ENCODE assay signal across 8 mouse cellular contexts in the genomic region with DNA sequence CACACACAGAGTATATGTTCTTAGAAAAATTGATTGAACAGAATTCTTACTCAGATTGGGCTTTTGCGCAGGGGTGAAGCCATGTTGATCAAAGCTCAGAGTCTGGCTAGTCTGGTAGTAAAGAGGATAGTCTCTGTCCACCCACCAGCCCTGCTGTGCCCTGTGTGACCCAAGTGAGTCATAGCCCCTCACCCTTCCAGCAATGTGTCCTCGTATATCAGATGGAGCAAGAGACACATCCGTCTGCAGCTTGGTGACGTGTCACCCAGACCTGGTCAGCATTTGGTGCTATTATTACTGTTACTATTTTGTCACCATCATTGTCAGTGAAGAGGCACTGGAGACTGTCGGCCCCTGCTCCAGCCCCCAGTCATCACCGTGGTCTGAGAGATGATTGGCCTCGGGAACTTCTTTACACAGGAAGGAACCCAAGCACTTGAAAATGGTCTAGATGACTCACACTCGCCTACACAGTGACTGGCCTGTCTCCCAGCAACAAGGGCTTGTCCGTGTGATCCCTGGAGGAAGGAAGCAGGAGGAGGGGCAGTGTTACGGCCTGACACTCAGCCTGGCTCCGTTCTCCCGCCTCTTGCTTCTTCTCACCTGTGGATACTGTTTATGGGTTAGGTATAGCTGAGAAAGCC. TPM values are rescaled to one million over a fixed set of nuclear protein-coding genes. Genes with fewer than 3 reads are reported as not detected.
DNase-seq lines count a peak whose midpoint lies in the region; ATAC-seq and TF ChIP-seq lines count a peak whose summit lies in the region.

No protein-coding gene starts in this region.

- H3K9ac ChIP-seq in kidney, postnatal 0 days (ENCODE audit: low read depth, low read length) = no peak overlapping the region

- no peak for TF ChIP-seq CTCF in kidney, postnatal 0 days (IDR thresholded peaks at IDR 0.05; ENCODE audit: low read depth)

- peak; percentile 82; the same call in 1 of the 2 replicates for ATAC-seq in kidney, postnatal 0 days (replicated peaks; ENCODE audit: low FRiP score, low read depth)
- ATAC-seq in megakaryocyte, adult 5-6 weeks (ENCODE audit: poor library complexity, severe bottlenecking) = 0 out of 2 replicates have a peak, but pooled peaks have one; percentile 29

- H3K27me3 ChIP-seq in kidney, postnatal 0 days (ENCODE audit: insufficient read depth, low read length) = no peaks in the 10 kb centered on the region

- WGBS in kidney, postnatal 0 days = 40% methylated on average over 12 of the region's 12 CpGs

- 0 out of 2 replicates have a peak overlapping the region, but pooled peaks have one; percentile 7 for H3K4me2 ChIP-seq in kidney, postnatal 0 days (ENCODE audit: low read length)

- H3K4me3 ChIP-seq in kidney, postnatal 0 days (replicated peaks; ENCODE audit: low read depth, low read length) = no peak overlapping the region

- no peaks in the 10 kb centered on the region for H3K9me3 ChIP-seq in kidney, postnatal 0 days (replicated peaks; ENCODE audit: low read length)

- 0 out of 2 replicates have a peak overlapping the region, but pooled peaks have one; percentile 31 for H3K27ac ChIP-seq in kidney, postnatal 0 days

- peaks cover 6% of the 10 kb centered on the region; the same call in 1 of the 2 replicates for H3K4me1 ChIP-seq in kidney, postnatal 0 days (replicated peaks; ENCODE audit: insufficient read depth, low read length)

- intact Hi-C loops in left cerebral cortex, postnatal 36 days (cut with DNase I) = no loop called here

- H3K36me3 ChIP-seq in kidney, postnatal 0 days (ENCODE audit: insufficient read depth, low read length) = no peaks in the 10 kb centered on the region

- DNase-seq in embryo, embryonic 10.5 days (ENCODE audit: low spot score) = peak; percentile 16
- no peak for DNase-seq in embryo, embryonic 10 days (ENCODE audit: low spot score)
- peak; percentile 98 for DNase-seq in heart, adult 11 months
- peak; percentile 76 for DNase-seq in kidney, postnatal 0 days (ENCODE audit: low spot score)
- DNase-seq in retina, embryonic 14.5 days (ENCODE audit: low spot score) = no peak
- no peak for DNase-seq in thymus, postnatal 25 days
- DNase-seq in left cerebral cortex, postnatal 36 days (ENCODE audit: low spot score in 2 of 2) = no peak

RNA-seq across cellular contexts. Expression of gene Specc1l, which starts 41.5 kb away (rescaled TPM):
- 18.7 and 19.7 TPM in 2 replicates for polyA plus RNA-seq in kidney, postnatal 0 days (2015; fragmentation: Nextera tagmentation; extraction: Ambion mirVana)
- total RNA-seq in megakaryocyte, adult 5-6 weeks (2015) = 22.4 and 29.4 TPM in 2 replicates
- 26.1 and 29.3 TPM in 2 replicates for total RNA-seq in megakaryocyte, adult 5-6 weeks (2017)
- 10 to 100 TPM; 40.2 to 40.3 TPM for total RNA-seq in left cerebral cortex, postnatal 36 days (2021)

Comparison
In these comparisons a context has a peak if more than half of its experiments do, and no peak if none do; other contexts are left out.
1. DNase-seq: peak in embryo, embryonic 10.5 days (single experiment), heart, adult 11 months (single experiment) and kidney, postnatal 0 days (single experiment); none in embryo, embryonic 10 days (single experiment), retina, embryonic 14.5 days (single experiment), thymus, postnatal 25 days (single experiment) and left cerebral cortex, postnatal 36 days (0 of 2).